Mouse (Mus musculus): Measurements from ENCODE around the gene Cyp2d11. TPM values are rescaled to one million over a fixed set of nuclear protein-coding genes. Genes with fewer than 3 reads are reported as not detected.
"Not testable (repeated sequence)": the region's sequence is repeated elsewhere in the genome, so short reads cannot be mapped to it uniquely, and the experiment has no call there.

Gene Cyp2d11
- total RNA-seq, 2 experiments from 2014 or later = 0.16 TPM; not detected in 1

GRCm38 (mm10) chr15:82379871-82380713, 13.7 kb downstream of the Cyp2d11 start, which contains the start of gene Cyp2d22:
Gene Cyp2d22, minus strand, starts transcription at chr15:82380260.
- DNase-seq = peak; percentile 64

- DNase-seq = no peak
These were observed 14.3 kb downstream of the Cyp2d11 start for GRCm38 (mm10) chr15:82379511-82379870.

- DNase-seq = no peak
These were observed 15.3 kb downstream of the Cyp2d11 start for GRCm38 (mm10) chr15:82378261-82379180.

- DNase-seq = no peak
These were observed 16.1 kb downstream of the Cyp2d11 start for GRCm38 (mm10) chr15:82377701-82378100.

- peak; percentile 77 for DNase-seq
These were observed 17.3 kb downstream of the Cyp2d11 start for GRCm38 (mm10) chr15:82376393-82377138.

- no peak for DNase-seq
These were observed 18.0 kb downstream of the Cyp2d11 start for GRCm38 (mm10) chr15:82375855-82376254.

GRCm38 (mm10) chr15:82374437-82374836, 19.4 kb downstream of the Cyp2d11 start:
- DNase-seq = no peak

- no peak for DNase-seq
These were observed 20.8 kb downstream of the Cyp2d11 start for GRCm38 (mm10) chr15:82372991-82373390.

GRCm38 (mm10) chr15:82372446-82372845, 21.4 kb downstream of the Cyp2d11 start:
- no peak for DNase-seq

GRCm38 (mm10) chr15:82368851-82369250, 25.0 kb downstream of the Cyp2d11 start:
- no peak for DNase-seq

- DNase-seq = no peak
These were observed 25.7 kb downstream of the Cyp2d11 start for GRCm38 (mm10) chr15:82368146-82368545.

- not testable (repeated sequence) for DNase-seq
These were observed 29.3 kb downstream of the Cyp2d11 start for GRCm38 (mm10) chr15:82364561-82364960.

GRCm38 (mm10) chr15:82363801-82364200, 30.0 kb downstream of the Cyp2d11 start:
- peak; percentile 2 for DNase-seq

- DNase-seq = peak; percentile 32
These were observed 31.6 kb downstream of the Cyp2d11 start for GRCm38 (mm10) chr15:82362234-82362633.

- peak; percentile 39 for DNase-seq
These were observed 32.3 kb downstream of the Cyp2d11 start for GRCm38 (mm10) chr15:82361459-82362018.

- no peak for DNase-seq
These were observed 35.2 kb downstream of the Cyp2d11 start for GRCm38 (mm10) chr15:82358431-82359260.

- DNase-seq = peak; percentile 98
These were observed 39.5 kb downstream of the Cyp2d11 start, which contains the start of gene Ndufa6 for GRCm38 (mm10) chr15:82354126-82354945. Gene Ndufa6, minus strand, starts transcription at chr15:82354322.

GRCm38 (mm10) chr15:82353745-82354113, 40.1 kb downstream of the Cyp2d11 start:
- DNase-seq = no peak

- no peak for DNase-seq
These were observed 40.6 kb downstream of the Cyp2d11 start for GRCm38 (mm10) chr15:82353078-82353744.

GRCm38 (mm10) chr15:82351480-82351879, 42.3 kb downstream of the Cyp2d11 start:
- DNase-seq = no peak
